Mouse (Mus musculus) forebrain, embryonic 16.5 days (tissue): ENCODE measurements around the gene Ptprcap. TPM values are rescaled to one million over a fixed set of nuclear protein-coding genes. Genes with fewer than 3 reads are reported as not detected.

Experiments used
- ATAC-seq: fragments of 200-750 bp; cut with Nextera tagmentation; 2 replicates; pipeline ENCODE4 v1.8.0; 2017; ENCODE audit warnings: mild to moderate bottlenecking, moderate library complexity
- H3K27ac ChIP-seq: fragments of 300-500 bp; sonication (generic); 2 replicates; pipeline ENCODE4 v1.5.1; 2014; ENCODE audit warnings: low read length, control low read depth
- H3K27me3 ChIP-seq: fragments of 300-500 bp; sonication (generic); replicated peaks from 2 replicates; pipeline ENCODE4 v1.6.1; 2014; ENCODE audit warnings: low read length; ENCODE audit not compliant: control insufficient read depth, insufficient read depth
- H3K36me3 ChIP-seq: fragments of 300-500 bp; sonication (generic); 2 replicates; pipeline ENCODE4 v1.6.1; 2014; ENCODE audit not compliant: control insufficient read depth, insufficient read depth
- H3K4me1 ChIP-seq: fragments of 300-500 bp; sonication (generic); replicated peaks from 2 replicates; pipeline ENCODE4 v1.6.1; 2014; ENCODE audit warnings: low read length; ENCODE audit not compliant: control insufficient read depth, insufficient read depth
- H3K4me2 ChIP-seq: fragments of 300-500 bp; sonication (generic); 2 replicates; pipeline ENCODE4 v1.6.1; 2014; ENCODE audit warnings: mild to moderate bottlenecking, low read length, control low read depth
- H3K4me3 ChIP-seq: fragments of 300-500 bp; sonication (generic); replicated peaks from 2 replicates; pipeline ENCODE4 v1.5.1; 2014; ENCODE audit warnings: mild to moderate bottlenecking, low read length, control low read depth
- H3K9ac ChIP-seq: fragments of 300-500 bp; sonication (generic); replicated peaks from 2 replicates; pipeline ENCODE4 v1.6.1; 2014; ENCODE audit warnings: low read depth, low read length, control low read depth
- H3K9me3 ChIP-seq: fragments of 300-500 bp; sonication (generic); 2 replicates; pipeline ENCODE4 v1.6.1; 2016; ENCODE audit warnings: low read length; ENCODE audit not compliant: control insufficient read depth
- WGBS: fragments of 180-500 bp; shearing (Covaris S2); extraction: QIAGEN DNeasy Blood & Tissue Kit; methylation state at CpG from one replicate; pipeline ENCODE4 v1.1.7; 2014; 5-methylcytosine and 5-hydroxymethylcytosine counted together
- polyA plus RNA-seq: library from polyadenylated mRNA; unstranded; fragments of >200 nt; fragmentation: Nextera tagmentation; extraction: Ambion mirVana; gene quantifications from 2 replicates; pipeline ENCODE4 v1.2.1, GENCODE M21; 2015

The Ptprcap gene
- polyA plus RNA-seq, 1 experiment from 2014 or later = not detected

GRCm38 (mm10) chr19:4143759-4144268, 9.6 kb upstream of the Ptprcap start, which contains the start of gene Cabp4:
Gene Cabp4, minus strand, starts transcription at chr19:4144033.
- Histone ChIP-seq H3K4me2 (no peak within 1 kb of the TSS), H3K9me3 (no peaks in the 10 kb centered on the region), H3K9ac (no peak within 1 kb of the TSS), H3K4me3 (no peak within 1 kb of the TSS), H3K36me3 (no peaks in the 10 kb centered on the region), H3K27ac (no peak within 1 kb of the TSS; the same call in 1 of the 2 replicates), H3K27me3 (no peaks in the 10 kb centered on the region), H3K4me1 (peaks cover 7% of the 10 kb centered on the region)
- no peak for ATAC-seq
- WGBS = 83% methylated on average over 7 of the region's 7 CpGs

- no peak for ATAC-seq
- H3K27ac ChIP-seq = no peak overlapping the region
- 85% methylated on average over 16 of the region's 16 CpGs for WGBS
- no peaks in the 10 kb centered on the region for H3K27me3 ChIP-seq
- peaks cover 18% of the 10 kb centered on the region for H3K4me1 ChIP-seq
- no peak overlapping the region for H3K4me2 ChIP-seq
- no peak overlapping the region for H3K9ac ChIP-seq
- H3K9me3 ChIP-seq = no peaks in the 10 kb centered on the region
- H3K36me3 ChIP-seq = no peaks in the 10 kb centered on the region
- H3K4me3 ChIP-seq = no peak overlapping the region
These were observed 8.6 kb upstream of the Ptprcap start for GRCm38 (mm10) chr19:4144550-4145498.

GRCm38 (mm10) chr19:4145936-4146335, 7.5 kb upstream of the Ptprcap start:
- 85% methylated on average over 5 of the region's 5 CpGs for WGBS
- H3K4me1 ChIP-seq = peaks cover 22% of the 10 kb centered on the region
- peaks cover 3% of the 10 kb centered on the region; the same call in 1 of the 2 replicates for H3K36me3 ChIP-seq
- H3K27ac ChIP-seq = no peak overlapping the region
- H3K4me2 ChIP-seq = no peak overlapping the region
- no peaks in the 10 kb centered on the region for H3K27me3 ChIP-seq
- no peak overlapping the region for H3K4me3 ChIP-seq
- no peak overlapping the region for H3K9ac ChIP-seq
- H3K9me3 ChIP-seq = no peaks in the 10 kb centered on the region
- ATAC-seq = no peak

- Histone ChIP-seq H3K4me2 (no peak overlapping the region), H3K9me3 (no peaks in the 10 kb centered on the region), H3K27me3 (no peaks in the 10 kb centered on the region), H3K4me3 (no peak overlapping the region), H3K36me3 (peaks cover 6% of the 10 kb centered on the region; the same call in 1 of the 2 replicates), H3K27ac (no peak overlapping the region), H3K4me1 (peaks cover 22% of the 10 kb centered on the region), H3K9ac (no peak overlapping the region)
- WGBS = 68% methylated on average over 12 of the region's 12 CpGs
- no peak for ATAC-seq
These were observed 6.9 kb upstream of the Ptprcap start for GRCm38 (mm10) chr19:4146366-4147021.

- Histone ChIP-seq H3K27ac (no peak overlapping the region), H3K27me3 (no peaks in the 10 kb centered on the region), H3K4me3 (no peak overlapping the region), H3K4me1 (peaks cover 22% of the 10 kb centered on the region), H3K9me3 (no peaks in the 10 kb centered on the region), H3K4me2 (no peak overlapping the region), H3K36me3 (peaks cover 6% of the 10 kb centered on the region; the same call in 1 of the 2 replicates), H3K9ac (no peak overlapping the region)
- WGBS = 35% methylated on average over 3 of the region's 3 CpGs
- no peak for ATAC-seq
These were observed 6.4 kb upstream of the Ptprcap start for GRCm38 (mm10) chr19:4147022-4147405.

GRCm38 (mm10) chr19:4147782-4148490, 5.5 kb upstream of the Ptprcap start:
- H3K27me3 ChIP-seq = no peaks in the 10 kb centered on the region
- H3K4me3 ChIP-seq = peak overlapping the region; percentile 88
- no peaks in the 10 kb centered on the region for H3K9me3 ChIP-seq
- H3K4me2 ChIP-seq = peak overlapping the region; percentile 96
- peak overlapping the region; percentile 28; the same call in 1 of the 2 replicates for H3K27ac ChIP-seq
- peaks cover 6% of the 10 kb centered on the region; the same call in 1 of the 2 replicates for H3K36me3 ChIP-seq
- H3K4me1 ChIP-seq = peaks cover 22% of the 10 kb centered on the region
- 38% methylated on average over 9 of the region's 9 CpGs for WGBS
- ATAC-seq = peak; percentile 5
- peak overlapping the region; percentile 91 for H3K9ac ChIP-seq

GRCm38 (mm10) chr19:4148491-4148806, 5.0 kb upstream of the Ptprcap start, which contains the start of gene Coro1b:
Gene Coro1b, plus strand, starts transcription at chr19:4148619.
- H3K9ac ChIP-seq = peak within 1 kb of the TSS; percentile 91
- under 1% methylated on average over 31 of the region's 33 CpGs for WGBS
- peak; percentile 95 for ATAC-seq
- H3K27ac ChIP-seq = peak within 1 kb of the TSS; percentile 63
- H3K4me2 ChIP-seq = peak within 1 kb of the TSS; percentile 96
- H3K4me3 ChIP-seq = peak within 1 kb of the TSS; percentile 88
- peaks cover 6% of the 10 kb centered on the region; the same call in 1 of the 2 replicates for H3K36me3 ChIP-seq
- peaks cover 22% of the 10 kb centered on the region for H3K4me1 ChIP-seq
- no peaks in the 10 kb centered on the region for H3K27me3 ChIP-seq
- H3K9me3 ChIP-seq = no peaks in the 10 kb centered on the region

- 2% methylated on average over 8 of the region's 8 CpGs for WGBS
- Histone ChIP-seq H3K27me3 (no peaks in the 10 kb centered on the region), H3K9me3 (no peaks in the 10 kb centered on the region), H3K27ac (peak overlapping the region; percentile 63), H3K4me2 (peak overlapping the region; percentile 96), H3K4me1 (peaks cover 22% of the 10 kb centered on the region), H3K4me3 (peak overlapping the region; percentile 88), H3K9ac (peak overlapping the region; percentile 91), H3K36me3 (peaks cover 6% of the 10 kb centered on the region; the same call in 1 of the 2 replicates)
- peak; percentile 18 for ATAC-seq
These were observed 4.6 kb upstream of the Ptprcap start for GRCm38 (mm10) chr19:4148819-4149218.
